Mouse (Mus musculus) lung, adult 2 months (tissue): ENCODE results near the gene Ccdc141.

Experiments
- CTCF ChIP-seq: fragments of 200-500 bp; IDR thresholded peaks from 2 replicates; pipeline ENCODE4 v1.5.1; 2011; ENCODE audit warnings: mild to moderate bottlenecking, low read length, control low read depth; ENCODE audit not compliant: insufficient read depth
- POLR2A ChIP-seq: fragments of 200-500 bp; IDR thresholded peaks from 2 replicates; pipeline ENCODE4 v1.6.1; 2011; ENCODE audit warnings: low read depth, mild to moderate bottlenecking, control low read depth, low read length, borderline replicate concordance; ENCODE audit errors: extremely low read depth

DNA sequence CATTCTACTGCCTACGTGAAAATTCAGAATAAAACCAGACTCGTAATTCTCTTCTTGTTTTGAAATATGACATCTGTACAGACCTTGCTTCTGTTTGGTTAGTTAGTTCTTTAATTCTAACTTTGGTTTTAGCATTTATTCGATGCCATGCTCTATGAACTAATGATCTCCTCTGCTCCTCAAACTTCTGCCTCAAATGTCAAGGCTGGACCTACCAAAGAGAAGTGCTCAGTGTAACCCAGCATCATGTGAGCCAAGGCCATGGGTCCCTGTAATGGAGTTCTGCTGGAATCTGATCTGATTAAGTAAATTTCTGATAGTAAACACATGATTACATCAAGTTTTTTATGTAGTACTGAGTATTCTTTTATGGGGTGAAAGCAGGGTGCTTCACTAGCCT, 21.4 kb upstream of the Ccdc141 start:
- TF ChIP-seq CTCF (no peak), POLR2A (no peak)
